Mouse (Mus musculus) heart, postnatal 0 days (tissue): Measurements from ENCODE around the gene Npc1l1.

ENCODE experiments used
- CTCF ChIP-seq: IDR thresholded peaks from 2 replicates; pipeline ENCODE4 v1.5.1; 2016; ENCODE audit warnings: antibody characterized with exemption, control low read depth, low read depth
- EP300 ChIP-seq: IDR thresholded peaks from 2 replicates; pipeline ENCODE4 v1.6.1; 2016; ENCODE audit warnings: antibody characterized with exemption, low read depth

DNA sequence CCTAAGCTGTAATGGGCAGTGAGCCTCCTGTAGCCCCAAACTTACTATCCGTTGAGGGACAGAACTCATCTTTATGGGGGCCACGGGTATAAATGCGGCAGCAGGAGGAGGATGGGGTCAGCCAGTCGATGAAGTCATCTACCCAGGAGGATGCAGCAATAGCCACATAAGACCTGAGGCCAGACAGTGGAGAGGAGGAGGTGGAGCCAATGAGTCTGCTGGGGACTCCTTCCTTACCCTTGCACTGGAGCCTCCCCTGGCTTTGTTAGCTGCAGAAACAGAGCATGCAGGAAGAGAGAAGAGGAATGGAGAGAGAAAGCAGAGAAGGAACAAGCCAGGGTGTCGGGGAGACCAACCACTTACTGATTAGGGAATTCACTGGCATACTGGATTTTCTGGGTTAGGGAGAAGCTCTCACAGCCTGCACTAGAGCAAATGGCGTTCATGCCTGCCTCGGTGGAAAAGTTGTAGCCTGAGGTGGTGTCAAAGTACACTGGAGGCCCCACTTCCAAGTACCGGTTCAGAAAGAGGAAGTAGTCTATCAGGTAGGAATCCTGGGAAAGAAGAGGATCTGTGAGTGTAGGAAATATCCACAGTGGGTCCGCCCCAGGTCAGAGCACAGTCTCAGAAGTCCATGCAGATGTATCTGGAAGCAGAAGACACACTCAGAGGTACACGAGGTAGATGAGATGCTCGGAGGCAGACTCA lies 11.6 kb downstream of the Npc1l1 start:
- TF ChIP-seq CTCF (no peak), EP300 (no peak)
